Mouse (Mus musculus) C2C12 (cell line): ENCODE data around the gene Mpig6b.

Source experiments
- CEBPB ChIP-seq: IDR thresholded peaks from one replicate; pipeline ENCODE4 v1.6.1; 2011; ENCODE audit warnings: low read depth, mild to moderate bottlenecking, control low read depth, moderate library complexity
- CTCF ChIP-seq: IDR thresholded peaks from one replicate; pipeline ENCODE4 v1.5.1; 2011; ENCODE audit not compliant: control insufficient read depth, insufficient read depth, insufficient read length
- MAX ChIP-seq: IDR thresholded peaks from one replicate; pipeline ENCODE4 v1.6.1; 2011; ENCODE audit warnings: mild to moderate bottlenecking, control low read depth
- MYOD1 ChIP-seq: IDR thresholded peaks from one replicate; pipeline ENCODE4 v1.6.1; 2011; ENCODE audit warnings: low read depth; ENCODE audit not compliant: control insufficient read depth, insufficient read length
- MYOG ChIP-seq: IDR thresholded peaks from one replicate; pipeline ENCODE4 v1.6.1; 2011; ENCODE audit not compliant: control insufficient read depth, insufficient read length; ENCODE audit errors: extremely low read depth
- USF1 ChIP-seq: IDR thresholded peaks from one replicate; pipeline ENCODE4 v1.6.1; 2011; ENCODE audit warnings: low read depth, mild to moderate bottlenecking, control low read depth, moderate library complexity

- TF ChIP-seq CTCF: no peak
- TF ChIP-seq MAX: no peak
- TF ChIP-seq MYOD1: no peak
- no peak for TF ChIP-seq MYOG
- TF ChIP-seq USF1: no peak
- no peak for TF ChIP-seq CEBPB
These were observed 4.7 kb upstream of the Mpig6b start for GRCm38 (mm10) chr17:35070556-35071229.
